Mouse (Mus musculus) liver, embryonic 14.5 days (tissue): ENCODE measurements at regions not wholly inside any gene's neighbourhood (a gene's known extent, or its start where the extent isn't known, plus 50 kb on each side); places are given as distances from the start of the nearest gene placed in this dataset.

Source experiments
- CTCF ChIP-seq: IDR thresholded peaks from 2 replicates; pipeline ENCODE4 v1.5.1; 2016; ENCODE audit warnings: antibody characterized with exemption, low read depth, control low read depth
- EP300 ChIP-seq: IDR thresholded peaks from 2 replicates; pipeline ENCODE4 v1.6.1; 2016; ENCODE audit warnings: antibody characterized with exemption, low read depth

DNA sequence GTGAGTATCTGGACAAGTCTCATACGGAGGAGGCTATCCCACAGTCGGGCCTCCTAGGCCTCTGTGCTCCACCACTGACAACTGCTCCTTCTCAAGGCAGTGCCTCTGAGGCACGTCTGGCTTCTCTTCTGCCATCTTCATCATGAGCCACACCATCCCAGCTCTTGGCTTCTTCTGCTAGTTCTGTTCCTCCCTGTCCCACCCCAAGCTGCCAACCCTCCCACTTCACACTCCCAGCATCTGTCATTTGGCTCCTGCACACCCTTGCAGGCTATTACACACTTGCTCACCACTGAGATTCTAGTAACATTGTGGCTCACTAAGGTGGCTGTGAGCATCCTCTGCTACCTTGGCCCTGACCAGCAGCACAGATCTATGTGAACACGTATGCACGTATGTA, 221.1 kb upstream of the Slc16a7 start:
- no peak for TF ChIP-seq CTCF
- TF ChIP-seq EP300 = no peak
